Mouse (Mus musculus) hindbrain, embryonic 12.5 days (tissue): Measurements from ENCODE around the gene Hist1h2bg. TPM values are rescaled to one million over a fixed set of nuclear protein-coding genes. Genes with fewer than 3 reads are reported as not detected.
"Not testable (repeated sequence)": the region's sequence is repeated elsewhere in the genome, so short reads cannot be mapped to it uniquely, and the experiment has no call there.

Experiments used
- ATAC-seq: fragments of 200-750 bp; cut with Nextera tagmentation; 2 replicates; pipeline ENCODE4 v1.8.0; 2017; ENCODE audit warnings: moderate TSS enrichment; ENCODE audit not compliant: low FRiP score
- H3K27ac ChIP-seq: fragments of 300-500 bp; sonication (generic); 2 replicates; pipeline ENCODE4 v1.5.1; 2016; ENCODE audit warnings: mild to moderate bottlenecking
- H3K27me3 ChIP-seq: fragments of 300-500 bp; sonication (generic); 2 replicates; pipeline ENCODE4 v1.6.1; 2016; ENCODE audit warnings: mild to moderate bottlenecking
- H3K36me3 ChIP-seq: fragments of 300-500 bp; sonication (generic); 2 replicates; pipeline ENCODE4 v1.6.1; 2016; ENCODE audit warnings: mild to moderate bottlenecking
- H3K4me1 ChIP-seq: fragments of 300-500 bp; sonication (generic); 2 replicates; pipeline ENCODE4 v1.6.1; 2016
- H3K4me2 ChIP-seq: fragments of 300-500 bp; sonication (generic); replicated peaks from 2 replicates; pipeline ENCODE4 v1.6.1; 2016; ENCODE audit warnings: mild to moderate bottlenecking
- H3K4me3 ChIP-seq: fragments of 300-500 bp; sonication (generic); 2 replicates; pipeline ENCODE4 v1.5.1; 2016; ENCODE audit warnings: mild to moderate bottlenecking
- H3K9ac ChIP-seq: fragments of 300-500 bp; sonication (generic); 2 replicates; pipeline ENCODE4 v1.6.1; 2016; ENCODE audit warnings: mild to moderate bottlenecking, moderate library complexity
- H3K9me3 ChIP-seq: fragments of 300-500 bp; sonication (generic); replicated peaks from 2 replicates; pipeline ENCODE4 v1.6.1; 2016; ENCODE audit warnings: mild to moderate bottlenecking
- WGBS: fragments of 180-500 bp; shearing (Covaris S2); methylation state at CpG from one replicate; pipeline ENCODE4 v1.1.7; 2016; 5-methylcytosine and 5-hydroxymethylcytosine counted together
- polyA plus RNA-seq: library from polyadenylated mRNA; unstranded; fragments of >200 nt; fragmentation: Nextera tagmentation; extraction: Ambion mirVana; gene quantifications from 2 replicates; pipeline ENCODE4 v1.2.1, GENCODE M21; 2016

Hist1h2bg gene
- polyA plus RNA-seq, 1 experiment from 2014 or later = 7.1 TPM

DNA sequence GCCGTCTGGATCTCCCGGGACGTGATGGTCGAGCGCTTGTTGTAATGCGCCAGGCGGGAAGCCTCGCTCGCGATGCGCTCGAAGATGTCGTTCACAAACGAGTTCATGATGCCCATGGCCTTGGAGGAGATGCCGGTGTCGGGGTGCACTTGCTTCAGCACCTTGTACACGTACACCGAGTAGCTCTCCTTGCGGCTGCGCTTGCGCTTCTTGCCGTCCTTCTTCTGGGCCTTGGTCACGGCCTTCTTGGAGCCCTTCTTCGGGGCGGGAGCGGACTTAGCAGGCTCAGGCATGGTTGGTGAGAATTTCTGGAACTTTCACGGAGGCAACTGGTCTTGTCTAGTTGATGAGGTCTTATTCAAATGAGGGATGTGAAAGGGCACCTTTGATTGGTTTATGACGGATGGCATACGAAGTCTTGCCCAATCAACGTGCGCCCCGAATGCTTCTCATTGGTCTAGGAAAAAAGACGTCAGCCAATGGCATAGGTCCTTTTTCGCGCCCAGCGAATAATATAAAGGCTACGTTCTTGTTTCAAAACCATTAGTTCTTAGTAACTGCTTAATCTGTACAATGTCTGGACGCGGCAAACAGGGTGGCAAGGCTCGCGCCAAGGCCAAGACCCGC, 2.8 kb downstream of the Hist1h2bg start, which contains the start of the genes Hist1h2bf and Hist1h2ad:
Hist1h2bf (minus strand) TSS at position 299 of the 627 bp plus-strand sequence.
Hist1h2ad (plus strand) TSS at position 484 of the 627 bp plus-strand sequence.
- 1% methylated on average over 34 of the region's 42 CpGs for whole genome bisulfite sequencing
- peak; percentile 93 for ATAC-seq

GRCm38 (mm10) chr13:23574546-23575170, 3.5 kb downstream of the Hist1h2bg start:
- H3K4me2 ChIP-seq = peak overlapping the region; percentile 81
- H3K4me3 ChIP-seq = peak overlapping the region; percentile 25
- peaks cover 34% of the 10 kb centered on the region for H3K4me1 ChIP-seq
- WGBS = 0% methylated on average over 12 of the region's 39 CpGs
- H3K27me3 ChIP-seq, H3K9ac ChIP-seq, H3K9me3 ChIP-seq, H3K36me3 ChIP-seq: not testable (repeated sequence)
- H3K27ac ChIP-seq = peak overlapping the region; percentile 87
- peak; percentile 8 for ATAC-seq

More for the DNA sequence above, 2.8 kb downstream of the Hist1h2bg start, which contains the start of the genes Hist1h2bf and Hist1h2ad:
- peak within 1 kb of the TSS; percentile 45 for H3K4me3 ChIP-seq
- H3K4me2 ChIP-seq = peak within 1 kb of the TSS; percentile 81
- peak within 1 kb of the TSS; percentile 51 for H3K9ac ChIP-seq
- H3K4me1 ChIP-seq = peaks cover 34% of the 10 kb centered on the region
- H3K36me3 ChIP-seq, H3K9me3 ChIP-seq, H3K27me3 ChIP-seq: not testable (repeated sequence)
- H3K27ac ChIP-seq = peak within 1 kb of the TSS; percentile 87

GRCm38 (mm10) chr13:23575271-23575851, 4.2 kb downstream of the Hist1h2bg start, which contains the start of gene Hist1h3d:
Gene Hist1h3d, plus strand, starts transcription at chr13:23575763.
- Histone ChIP-seq H3K36me3 (no peaks in the 10 kb centered on the region), H3K4me3 (peak within 1 kb of the TSS; percentile 44), H3K27me3 (no peaks in the 10 kb centered on the region), H3K4me2 (peak within 1 kb of the TSS; percentile 73), H3K9me3 (no peaks in the 10 kb centered on the region), H3K4me1 (peaks cover 29% of the 10 kb centered on the region), H3K27ac (peak within 1 kb of the TSS; percentile 87), H3K9ac (peak within 1 kb of the TSS; percentile 63)
- ATAC-seq = peak; percentile 60
- WGBS = under 1% methylated on average over 18 of the region's 18 CpGs

GRCm38 (mm10) chr13:23575864-23576313, 4.7 kb downstream of the Hist1h2bg start:
- not testable (repeated sequence) for H3K36me3 ChIP-seq, H3K9me3 ChIP-seq, ATAC-seq, H3K27me3 ChIP-seq
- Histone ChIP-seq H3K27ac (peak overlapping the region; percentile 83), H3K9ac (peak overlapping the region; percentile 63), H3K4me1 (peaks cover 29% of the 10 kb centered on the region), H3K4me2 (peak overlapping the region; percentile 73), H3K4me3 (peak overlapping the region; percentile 44)
- 2% methylated on average over 11 of the region's 40 CpGs for WGBS

DNA sequence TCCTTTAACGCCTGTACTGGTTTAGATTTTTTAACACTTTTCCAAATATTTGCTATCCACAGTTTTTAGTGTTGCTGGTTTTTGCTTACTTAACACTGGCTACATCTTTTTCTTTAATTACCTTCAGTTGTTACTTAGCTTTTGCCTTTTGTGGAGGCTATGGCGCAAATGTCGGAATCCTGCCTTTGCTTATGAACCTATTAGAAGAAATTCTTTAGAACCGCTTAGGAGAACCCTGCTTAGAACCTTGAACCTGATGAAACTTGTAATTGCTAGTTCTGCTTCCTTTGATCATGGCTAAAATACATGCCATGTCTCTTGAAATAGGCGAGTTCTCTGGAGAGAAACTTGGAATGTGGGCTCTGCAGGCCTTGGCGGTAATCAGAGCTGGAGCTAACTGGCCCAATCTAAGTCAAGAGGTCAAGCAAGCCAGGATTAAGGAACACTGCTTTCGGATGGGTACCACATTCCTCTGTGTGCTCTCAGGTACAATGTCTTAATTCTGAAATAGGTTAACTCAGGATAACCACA, 5.2 kb downstream of the Hist1h2bg start:
- Histone ChIP-seq H3K27ac (peak overlapping the region; percentile 83), H3K4me3 (peak overlapping the region; percentile 44), H3K4me1 (peaks cover 29% of the 10 kb centered on the region), H3K9me3 (no peaks in the 10 kb centered on the region), H3K4me2 (peak overlapping the region; percentile 73), H3K27me3 (no peaks in the 10 kb centered on the region), H3K9ac (peak overlapping the region; percentile 63), H3K36me3 (no peaks in the 10 kb centered on the region)
- ATAC-seq = no peak
- 4% methylated on average over 7 of the region's 7 CpGs for WGBS

- no peak for ATAC-seq
- Histone ChIP-seq H3K4me1 (peaks cover 32% of the 10 kb centered on the region), H3K4me3 (peak overlapping the region; percentile 44; the same call in 1 of the 2 replicates), H3K27me3 (no peaks in the 10 kb centered on the region), H3K9ac (peak overlapping the region; percentile 63), H3K27ac (peak overlapping the region; percentile 83), H3K4me2 (peak overlapping the region; percentile 73), H3K9me3 (no peaks in the 10 kb centered on the region), H3K36me3 (no peaks in the 10 kb centered on the region)
- WGBS = 51% methylated on average over 6 of the region's 6 CpGs
Measured at GRCm38 (mm10) chr13:23576906-23577639, 5.9 kb downstream of the Hist1h2bg start.

GRCm38 (mm10) chr13:23577835-23578234, 6.6 kb downstream of the Hist1h2bg start:
- no peaks in the 10 kb centered on the region for H3K36me3 ChIP-seq
- peaks cover 31% of the 10 kb centered on the region for H3K4me1 ChIP-seq
- no peaks in the 10 kb centered on the region for H3K9me3 ChIP-seq
- no peaks in the 10 kb centered on the region for H3K27me3 ChIP-seq
- H3K4me3 ChIP-seq = no peak overlapping the region
- no peak overlapping the region for H3K27ac ChIP-seq
- no peak overlapping the region for H3K9ac ChIP-seq
- ATAC-seq = no peak
- WGBS = 93% methylated on average over 1 of the region's 1 CpGs
- no peak overlapping the region for H3K4me2 ChIP-seq

DNA sequence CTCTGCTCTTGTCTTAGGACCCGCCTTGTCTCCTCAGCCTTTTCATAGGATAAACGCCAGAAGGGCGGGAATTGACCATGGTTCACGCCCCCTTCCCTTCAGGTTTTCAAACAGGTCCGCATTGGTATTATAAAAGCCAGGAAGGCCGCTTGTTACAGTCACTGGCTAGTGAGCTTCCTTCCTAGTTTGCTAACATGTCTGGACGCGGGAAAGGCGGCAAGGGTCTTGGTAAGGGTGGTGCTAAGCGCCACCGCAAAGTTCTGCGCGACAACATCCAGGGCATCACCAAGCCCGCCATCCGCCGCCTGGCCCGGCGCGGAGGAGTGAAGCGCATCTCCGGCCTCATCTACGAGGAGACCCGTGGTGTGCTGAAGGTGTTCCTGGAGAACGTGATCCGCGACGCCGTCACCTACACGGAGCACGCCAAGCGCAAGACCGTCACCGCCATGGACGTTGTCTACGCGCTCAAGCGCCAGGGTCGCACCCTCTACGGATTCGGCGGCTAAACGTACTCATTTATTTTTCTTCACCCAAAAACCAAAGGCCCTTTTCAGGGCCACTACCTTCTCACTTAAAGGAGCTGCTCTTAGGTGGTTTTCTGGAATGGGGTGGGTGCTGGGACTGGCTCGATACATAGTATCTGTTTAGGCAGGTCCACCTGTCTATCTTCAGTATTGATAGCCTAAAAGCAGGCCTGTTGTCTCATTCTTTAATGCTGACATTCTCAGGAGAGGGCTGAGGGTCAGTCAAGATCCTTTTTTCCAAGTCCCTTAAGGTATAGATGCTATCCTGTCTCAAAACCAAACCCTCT, 10.4 kb downstream of the Hist1h2bg start, which contains the start of gene Hist1h4d:
Hist1h4d (plus strand) TSS at position 191 of the 811 bp plus-strand sequence.
- H3K36me3 ChIP-seq = no peaks in the 10 kb centered on the region
- peak within 1 kb of the TSS; percentile 87 for H3K4me2 ChIP-seq
- H3K27ac ChIP-seq = peak within 1 kb of the TSS; percentile 84
- ATAC-seq = peak; percentile 88
- H3K9ac ChIP-seq = peak within 1 kb of the TSS; percentile 68
- under 1% methylated on average over 43 of the region's 43 CpGs for WGBS
- H3K4me3 ChIP-seq = peak within 1 kb of the TSS; percentile 51
- no peaks in the 10 kb centered on the region for H3K9me3 ChIP-seq
- H3K4me1 ChIP-seq = peaks cover 30% of the 10 kb centered on the region
- H3K27me3 ChIP-seq = no peaks in the 10 kb centered on the region

DNA sequence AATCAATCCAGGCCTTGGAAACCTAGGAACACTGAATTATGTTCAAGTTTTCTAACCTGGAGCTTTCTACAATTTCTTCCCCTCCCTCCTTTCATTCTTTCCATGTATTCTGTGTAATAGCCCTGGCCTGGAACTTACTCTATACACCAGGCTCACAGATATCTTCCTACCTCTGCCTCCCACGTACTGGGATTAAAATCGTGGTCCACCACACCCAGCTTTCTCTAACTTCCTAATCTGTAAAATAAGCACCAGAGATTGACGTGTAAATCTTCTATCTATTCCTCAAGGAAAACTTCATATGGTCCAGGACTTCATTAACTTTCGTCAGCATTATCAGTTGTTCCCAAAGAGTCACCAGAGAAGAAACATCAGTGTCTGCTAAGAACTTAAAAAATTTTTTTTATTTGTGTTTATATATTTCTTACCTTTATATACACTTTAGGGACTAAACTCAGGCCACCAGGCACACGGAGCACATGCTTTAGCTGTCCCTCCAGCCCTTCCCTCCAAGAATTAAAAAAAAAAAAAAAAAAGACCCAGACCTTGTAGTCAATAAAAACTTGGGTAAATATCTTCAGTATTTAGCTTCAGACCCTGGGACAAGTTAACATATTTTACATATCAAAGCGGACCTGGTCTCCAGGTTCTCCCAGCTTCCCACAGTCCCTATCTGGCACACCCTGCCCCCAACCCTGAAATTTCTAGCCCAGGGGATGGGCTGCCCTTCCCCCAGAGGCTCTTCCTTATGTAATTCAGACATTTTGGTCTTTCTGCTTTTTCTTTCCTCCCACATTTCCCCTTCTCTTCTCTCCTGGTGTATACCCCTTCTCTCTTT, 11.2 kb downstream of the Hist1h2bg start:
- no peak for ATAC-seq
- 2% methylated on average over 6 of the region's 6 CpGs for WGBS

GRCm38 (mm10) chr13:23583387-23584068, 12.3 kb downstream of the Hist1h2bg start:
- H3K4me3 ChIP-seq = no peak overlapping the region
- H3K9ac ChIP-seq = peak overlapping the region; percentile 1; the same call in 1 of the 2 replicates
- no peak for ATAC-seq
- H3K27ac ChIP-seq = peak overlapping the region; percentile 84
- H3K4me2 ChIP-seq = peak overlapping the region; percentile 15; the same call in 1 of the 2 replicates
- H3K4me1 ChIP-seq = peaks cover 24% of the 10 kb centered on the region
- no peaks in the 10 kb centered on the region for H3K36me3 ChIP-seq
- H3K27me3 ChIP-seq = no peaks in the 10 kb centered on the region
- H3K9me3 ChIP-seq = no peaks in the 10 kb centered on the region

More for the DNA sequence above, 11.2 kb downstream of the Hist1h2bg start:
- Histone ChIP-seq H3K9ac (peak overlapping the region; percentile 68), H3K27ac (peak overlapping the region; percentile 84), H3K36me3 (no peaks in the 10 kb centered on the region), H3K4me3 (peak overlapping the region; percentile 51), H3K9me3 (no peaks in the 10 kb centered on the region), H3K4me1 (peaks cover 24% of the 10 kb centered on the region), H3K4me2 (peak overlapping the region; percentile 87), H3K27me3 (no peaks in the 10 kb centered on the region)
